Mouse (Mus musculus): ENCODE results near the gene Hhat.

The Hhat gene

GRCm38 (mm10) chr1:192651981-192652605 lies 118.9 kb downstream of the Hhat start:
- DNase-seq (ENCODE audit: low read depth, low spot score) = peak; percentile 58

DNA sequence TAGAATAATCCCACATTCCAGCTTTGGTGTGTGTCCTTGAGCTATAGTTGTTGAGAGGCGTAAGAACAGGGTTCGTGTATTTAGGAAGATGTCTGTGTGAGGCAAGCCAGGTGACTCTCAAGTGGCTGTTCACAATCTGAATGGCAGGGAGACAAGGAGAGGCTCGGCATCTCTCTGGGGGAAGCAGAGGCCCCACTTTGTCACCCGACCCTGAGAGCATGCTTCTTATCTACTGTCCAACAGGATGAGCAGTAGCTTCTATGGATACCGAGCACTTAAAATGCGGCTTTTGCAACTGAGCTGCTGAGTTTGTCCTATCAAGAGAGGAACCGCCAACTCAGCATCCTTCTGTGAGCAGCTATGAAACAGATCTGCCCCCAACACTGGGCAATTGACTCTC lies 120.4 kb downstream of the Hhat start:
- DNase-seq (ENCODE audit: low read depth, low spot score) = peak; percentile 12

GRCm38 (mm10) chr1:192650023-192650422 lies 121.0 kb downstream of the Hhat start:
- DNase-seq (ENCODE audit: low read depth, low spot score) = no peak

GRCm38 (mm10) chr1:192649233-192649632 lies 121.8 kb downstream of the Hhat start:
- no peak for DNase-seq (ENCODE audit: low read depth, low spot score)

GRCm38 (mm10) chr1:192647361-192647760 lies 123.7 kb downstream of the Hhat start:
- DNase-seq (ENCODE audit: low read depth, low spot score) = no peak

DNA sequence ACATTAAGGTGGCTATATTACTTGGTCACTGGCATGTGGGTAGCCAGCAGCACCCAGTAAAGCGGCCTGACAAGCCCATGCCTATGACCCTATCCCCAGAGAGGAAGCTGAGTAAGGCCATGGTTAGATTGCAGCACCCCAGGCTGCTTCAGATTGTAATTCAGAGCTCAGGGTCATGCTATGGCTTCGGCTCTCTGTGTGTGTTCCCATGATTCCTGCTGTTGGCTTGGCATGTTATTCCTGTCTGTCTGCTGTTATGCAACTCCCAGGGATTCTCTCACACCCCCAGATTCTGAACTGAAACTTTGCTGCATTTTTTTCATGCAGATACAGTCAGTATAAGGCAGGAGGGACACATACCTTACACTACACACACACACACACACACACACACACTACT lies 128.9 kb downstream of the Hhat start:
- DNase-seq (ENCODE audit: low read depth, low spot score) = peak; percentile 47

GRCm38 (mm10) chr1:192639175-192639574 lies 131.8 kb downstream of the Hhat start:
- DNase-seq (ENCODE audit: low read depth, low spot score) = no peak

- DNase-seq (ENCODE audit: low read depth, low spot score) = no peak
Measured at GRCm38 (mm10) chr1:192621843-192622242, 149.2 kb downstream of the Hhat start.

GRCm38 (mm10) chr1:192613271-192613670 lies 157.8 kb downstream of the Hhat start:
- no peak for DNase-seq (ENCODE audit: low read depth, low spot score)

DNA sequence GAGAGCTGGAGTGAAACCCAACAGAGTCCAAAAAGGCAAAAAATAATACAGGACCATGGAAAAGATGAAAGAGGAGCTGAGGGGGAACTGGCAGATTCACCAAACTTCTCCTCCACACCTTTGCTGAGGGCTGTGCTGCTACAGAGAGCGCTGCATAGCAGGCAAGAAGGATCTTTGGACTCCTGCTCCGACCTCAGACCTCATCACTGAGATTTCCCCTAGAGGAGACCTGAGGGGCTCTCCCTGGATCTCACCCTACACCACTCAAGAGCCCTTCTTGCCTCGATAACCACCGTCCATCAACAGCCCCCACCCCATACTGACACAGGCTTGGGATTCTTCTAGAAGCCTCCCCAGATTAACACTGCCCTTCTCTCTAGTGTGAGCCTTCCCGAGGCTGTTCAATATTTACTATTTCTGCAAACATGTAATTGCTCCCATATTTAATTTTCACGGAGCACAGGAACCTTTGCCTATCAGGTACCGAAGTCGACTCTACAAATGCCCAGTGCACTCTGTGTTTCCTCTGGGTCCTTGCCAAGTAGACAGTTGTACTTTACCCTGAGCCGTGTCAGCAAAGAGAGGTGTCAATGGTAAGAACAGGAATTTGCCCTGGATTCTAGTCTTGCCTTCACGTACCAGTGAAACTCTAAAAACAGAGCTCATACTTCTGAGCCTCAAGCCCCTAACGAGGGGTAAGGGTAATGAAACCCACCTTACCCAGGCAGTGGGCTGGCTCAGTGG lies 158.9 kb downstream of the Hhat start:
- DNase-seq (ENCODE audit: low read depth, low spot score) = no peak

GRCm38 (mm10) chr1:192606876-192607275 lies 164.1 kb downstream of the Hhat start:
- DNase-seq (ENCODE audit: low read depth, low spot score) = no peak

DNA sequence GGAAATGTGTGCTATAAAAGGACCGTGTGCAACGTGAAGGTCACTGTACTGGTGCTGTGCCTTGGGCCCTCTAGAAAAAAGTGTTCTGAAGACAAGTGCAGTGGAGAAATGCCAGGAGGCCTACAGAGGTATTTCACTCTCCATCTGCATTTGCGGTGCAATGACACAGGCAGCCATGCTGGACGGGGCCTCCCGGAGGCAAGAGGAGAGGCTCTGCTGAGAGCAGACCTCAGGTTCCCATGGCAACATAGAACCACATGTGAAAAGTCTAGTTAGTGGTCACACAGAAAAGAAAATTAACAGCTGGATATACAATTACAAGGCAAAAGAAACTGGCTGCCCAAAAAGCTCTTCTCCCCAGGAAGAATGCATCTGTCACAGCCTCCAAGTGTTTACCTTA lies 166.6 kb downstream of the Hhat start:
- DNase-seq (ENCODE audit: low read depth, low spot score) = peak; percentile 16

DNA sequence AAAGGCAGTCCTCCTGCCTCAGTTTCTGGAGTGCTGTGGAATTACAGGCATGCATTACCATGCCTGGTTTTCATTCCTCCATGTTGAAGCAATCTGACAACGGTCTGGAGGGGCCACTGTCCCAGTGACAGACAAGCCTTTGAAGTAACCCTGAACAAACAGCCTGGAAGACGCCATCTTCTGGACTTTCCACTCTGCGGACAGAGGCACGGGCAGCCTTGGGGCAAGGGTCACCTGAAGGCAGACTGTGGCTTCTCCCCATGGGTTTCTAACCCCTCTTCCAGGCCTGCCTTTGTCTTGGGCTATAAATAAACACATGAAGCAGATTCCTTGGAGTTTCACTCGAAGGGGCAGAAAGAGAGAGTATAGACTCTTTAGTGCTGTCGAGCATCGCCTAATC lies 167.5 kb downstream of the Hhat start:
- DNase-seq (ENCODE audit: low read depth, low spot score) = no peak

DNA sequence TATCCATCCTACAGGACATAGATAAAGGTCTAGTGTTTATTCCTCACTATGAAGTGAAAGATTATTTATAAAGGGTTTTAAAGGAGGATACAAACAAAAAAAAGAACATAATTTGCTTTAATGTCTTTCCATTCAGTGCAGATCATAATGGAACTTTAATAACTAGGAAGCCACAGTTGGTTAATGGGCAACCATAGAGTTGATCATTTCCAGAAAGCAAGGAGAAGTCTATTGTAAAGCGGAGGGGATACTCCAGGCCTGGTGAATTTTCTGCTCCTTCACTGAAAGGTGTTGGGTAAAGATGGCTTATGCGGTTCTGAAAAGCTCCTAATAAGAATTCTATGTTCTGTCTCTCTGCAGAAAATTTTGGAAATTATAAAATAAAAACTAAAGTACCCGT lies 169.8 kb downstream of the Hhat start:
- no peak for DNase-seq (ENCODE audit: low read depth, low spot score)

DNA sequence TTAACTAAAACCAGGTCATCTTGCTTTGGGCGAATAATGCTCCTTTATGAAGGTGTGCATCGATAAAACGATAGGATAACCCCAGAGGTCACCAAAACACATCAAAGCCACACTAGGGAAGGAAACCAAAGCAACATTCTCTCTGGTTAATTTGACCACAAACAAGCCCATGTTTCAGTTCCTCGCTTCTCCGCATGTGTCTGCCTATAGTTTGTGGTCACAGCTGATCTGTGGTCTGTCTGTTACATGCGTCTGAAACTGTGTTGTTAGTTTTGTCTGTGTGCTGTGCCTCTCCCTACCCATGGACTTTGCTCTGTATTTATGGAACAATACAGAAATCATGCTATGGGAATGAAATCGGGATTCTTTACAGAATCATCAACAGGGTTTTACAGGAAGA lies 171.3 kb downstream of the Hhat start:
- no peak for DNase-seq (ENCODE audit: low read depth, low spot score)

DNA sequence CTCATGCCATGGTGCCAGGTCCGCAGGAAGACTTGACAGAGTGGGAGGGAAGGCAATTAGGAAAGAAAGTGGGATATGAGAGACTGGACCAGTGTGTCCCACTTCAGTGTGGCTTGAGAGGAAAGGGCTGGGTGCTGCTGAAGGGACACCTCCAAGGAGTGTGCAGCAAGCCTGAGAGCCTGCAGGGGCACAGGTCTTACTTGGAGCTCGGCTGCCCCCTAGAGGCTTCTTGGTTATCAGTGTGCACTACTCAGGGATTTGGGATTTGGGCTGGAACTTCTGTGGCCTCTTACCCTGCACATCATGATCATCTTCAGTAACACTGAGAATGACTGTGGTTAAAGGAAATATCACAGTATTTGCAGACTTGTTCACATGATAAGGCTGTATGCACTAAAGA lies 172.6 kb downstream of the Hhat start:
- peak; percentile 94 for DNase-seq (ENCODE audit: low read depth, low spot score)

- peak; percentile 60 for DNase-seq (ENCODE audit: low read depth, low spot score)
Measured at GRCm38 (mm10) chr1:192595426-192595825, 175.6 kb downstream of the Hhat start.

- no peak for DNase-seq (ENCODE audit: low read depth, low spot score)
Measured at GRCm38 (mm10) chr1:192593492-192593891, 177.5 kb downstream of the Hhat start.

DNA sequence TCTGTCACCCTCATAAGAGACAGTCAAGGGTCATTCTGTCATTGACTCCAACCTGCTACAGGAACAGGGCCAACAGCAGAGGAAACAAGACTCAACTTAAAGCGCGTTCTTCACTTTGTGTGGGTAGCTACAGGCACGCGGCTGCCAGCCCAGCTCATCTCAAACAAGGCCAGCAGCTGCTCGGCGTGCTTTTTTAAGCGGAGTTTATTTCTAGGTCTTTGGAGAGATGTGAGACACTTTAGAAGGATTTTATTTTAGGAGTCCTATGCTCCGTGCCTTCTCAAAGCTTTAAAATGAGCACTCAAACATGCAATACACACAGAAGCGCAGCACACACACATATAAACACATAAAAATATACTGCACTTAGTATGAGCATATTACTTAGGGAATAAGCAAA lies 183.6 kb downstream of the Hhat start:
- peak; percentile 94 for DNase-seq (ENCODE audit: low read depth, low spot score)

GRCm38 (mm10) chr1:192585289-192585688 lies 185.7 kb downstream of the Hhat start:
- no peak for DNase-seq (ENCODE audit: low read depth, low spot score)

- DNase-seq (ENCODE audit: low read depth, low spot score) = peak; percentile 71
Measured at GRCm38 (mm10) chr1:192582921-192583320, 188.1 kb downstream of the Hhat start.

- DNase-seq (ENCODE audit: low read depth, low spot score) = no peak
Measured at GRCm38 (mm10) chr1:192564691-192565090, 206.3 kb downstream of the Hhat start.

DNA sequence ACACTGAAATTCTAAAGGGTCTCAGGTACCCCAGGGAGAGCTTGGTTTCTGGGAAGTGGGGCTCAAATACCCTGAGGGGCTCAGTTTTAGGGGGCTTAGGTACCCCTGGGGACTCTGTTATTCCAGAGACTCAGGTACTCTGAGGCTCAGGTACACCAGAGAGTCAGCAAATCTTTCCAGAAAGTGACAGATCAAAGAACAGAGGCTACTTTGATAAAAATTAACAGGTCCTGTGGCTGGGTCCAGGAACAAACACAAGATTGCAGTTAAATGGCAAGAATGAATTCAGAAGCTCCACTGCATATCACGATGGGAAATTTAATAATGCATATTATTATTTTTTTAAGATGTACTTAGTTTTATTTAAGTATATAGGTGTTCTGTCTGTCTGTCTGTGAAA lies 211.7 kb downstream of the Hhat start:
- DNase-seq (ENCODE audit: low read depth, low spot score) = no peak

Measured in brain, adult 2 months (tissue).